Mouse (Mus musculus) adrenal gland, adult 18-20 months (tissue): ENCODE measurements at regions not wholly inside any gene's neighbourhood (a gene's known extent, or its start where the extent isn't known, plus 50 kb on each side); places are given as distances from the start of the nearest gene placed in this dataset.
A peak's percentile ranks its signal among the peaks of the same experiment; 100 is the strongest.

Experiments used
- DNase-seq, 2 experiments: peaks; one replicate each; pipeline ENCODE4 v3.0.0; 2021 to 2022; ENCODE audit warnings: low spot score in 2 of 2

DNA sequence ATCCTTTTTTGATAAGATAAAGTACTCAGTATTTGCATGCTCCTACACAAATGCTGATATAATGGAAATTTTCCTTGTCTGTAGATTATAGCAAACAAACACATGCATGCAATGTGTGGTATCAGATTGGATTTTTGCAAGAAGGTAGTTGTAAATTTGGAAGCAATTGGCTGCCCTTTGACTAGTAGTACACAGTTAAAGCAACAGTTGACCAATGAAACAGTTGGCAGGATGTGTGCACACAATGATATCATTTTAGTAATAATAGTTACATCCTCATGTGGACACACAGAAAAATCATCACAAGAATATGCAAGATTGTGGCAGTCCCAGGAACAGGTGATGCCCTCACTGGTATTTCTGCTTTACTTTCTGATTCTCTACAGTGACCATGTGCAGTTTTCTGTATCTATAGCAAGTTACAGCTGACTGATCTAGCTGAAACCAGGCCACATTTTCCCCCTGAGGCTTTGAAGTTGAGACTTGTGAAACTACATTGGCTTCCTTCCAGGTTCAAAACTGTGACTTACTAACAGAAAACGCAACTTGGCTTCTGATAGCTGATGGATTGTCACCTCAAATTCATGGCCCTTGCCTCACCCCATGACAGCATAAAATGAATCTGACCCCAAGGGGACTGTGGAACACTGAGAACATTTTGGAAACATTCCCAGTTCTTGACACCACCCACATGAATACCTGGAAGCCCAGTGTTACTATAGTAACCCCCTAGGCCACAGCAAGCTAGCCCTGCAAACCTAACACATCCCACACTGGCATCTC, 136.3 kb upstream of the Gm37988 start:
- DNase-seq = peak in 1 of 2 experiments; percentile 12

DNA sequence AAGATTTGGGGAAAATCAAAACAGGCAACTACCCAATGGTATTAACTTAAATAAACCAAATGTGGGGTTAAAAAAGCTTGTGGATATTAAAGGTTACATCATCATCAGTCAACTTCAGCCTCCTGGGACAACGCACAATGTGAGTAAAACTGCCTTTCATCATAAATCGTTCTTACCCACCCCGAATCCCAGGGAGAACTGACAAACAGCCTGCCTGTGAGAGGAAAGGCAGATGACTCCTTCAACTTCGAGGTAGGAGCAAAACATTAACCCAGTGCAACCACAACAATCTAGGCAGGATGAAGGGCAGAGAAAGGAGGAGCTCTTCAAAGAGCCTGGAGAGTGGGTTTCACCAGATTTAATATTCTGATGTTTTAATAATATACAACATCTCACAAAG, 135.3 kb upstream of the Gm37988 start:
- DNase-seq = no peak

DNA sequence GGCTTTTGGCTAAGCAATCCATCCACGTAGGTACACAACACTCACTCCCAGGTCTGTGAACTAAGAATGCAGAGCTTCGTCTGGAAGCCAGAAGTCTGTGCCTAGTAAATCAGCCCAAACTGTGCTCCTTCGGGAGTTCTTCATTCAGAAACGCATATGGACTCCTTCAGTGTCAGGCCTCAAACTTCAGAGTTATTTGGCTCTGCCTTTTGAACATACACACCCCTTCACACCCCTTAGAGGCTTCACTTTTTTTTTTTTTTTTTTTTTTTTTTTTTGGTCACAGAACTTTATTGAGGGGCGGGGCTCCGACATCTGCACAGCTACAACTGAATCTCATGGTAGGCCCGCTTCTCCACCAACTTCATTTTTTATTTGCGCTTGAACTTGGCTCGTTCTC, 120.1 kb upstream of the Gm37988 start:
- DNase-seq = no peak

DNA sequence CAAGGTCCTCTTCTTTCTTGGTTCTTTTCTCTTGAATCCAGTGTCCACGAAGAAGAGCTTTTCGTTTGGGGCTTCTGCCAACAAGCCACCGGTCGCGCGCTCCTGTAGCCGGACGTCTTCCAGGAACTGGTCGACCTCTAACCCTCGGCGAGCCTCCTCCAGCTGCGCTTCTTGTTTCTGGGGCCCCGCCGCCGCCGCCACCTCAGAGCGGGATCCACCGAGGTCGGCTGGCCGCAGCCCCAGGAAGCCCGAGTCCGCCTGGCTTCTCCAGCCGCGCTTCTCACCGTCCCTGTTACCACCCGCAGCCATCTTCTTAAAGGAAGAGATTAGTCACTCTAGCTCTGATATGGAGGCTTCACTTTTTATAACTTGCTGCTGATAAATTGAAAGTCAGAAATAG, 118.6 kb upstream of the Gm37988 start:
- no peak for DNase-seq

DNA sequence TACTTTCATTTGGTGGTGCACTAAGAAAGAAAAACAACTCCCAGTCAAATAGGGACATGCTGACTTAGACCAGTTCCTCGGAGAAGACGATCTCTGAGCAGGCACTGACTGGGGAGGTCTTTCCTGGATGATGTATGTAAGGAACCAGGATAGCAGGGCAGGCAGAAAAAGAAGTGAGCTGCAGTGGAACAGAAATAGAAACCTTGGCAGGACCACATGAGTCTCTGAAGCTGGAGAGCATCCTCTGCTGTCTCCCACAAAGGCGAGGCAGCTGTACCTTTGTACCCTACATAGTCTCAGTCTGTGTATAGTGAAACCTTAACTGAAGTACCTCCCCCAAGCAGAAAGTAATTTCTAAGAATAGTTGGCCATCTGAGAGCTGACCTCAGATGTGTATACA, 104.4 kb upstream of the Gm37988 start:
- DNase-seq = no peak

DNA sequence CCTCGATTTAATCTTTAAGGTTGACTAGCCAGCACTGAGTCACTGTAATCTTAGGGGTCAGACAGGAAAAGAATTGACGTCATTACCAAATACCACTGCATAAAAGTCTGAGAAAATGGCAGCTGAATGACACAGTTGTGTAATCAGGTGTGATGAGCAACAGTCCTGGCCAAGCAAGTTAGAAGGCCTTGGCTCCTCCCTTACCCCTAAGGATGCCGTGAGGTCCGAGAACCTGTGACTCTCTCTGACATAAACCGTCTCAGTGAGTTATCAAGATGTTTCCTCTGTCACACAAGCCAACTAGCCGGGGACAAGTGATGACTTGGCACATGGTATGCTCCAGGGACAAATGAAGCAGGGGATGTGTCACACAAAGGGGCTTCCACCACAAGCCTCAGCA, 101.5 kb upstream of the Gm37988 start:
- peak in 1 of 2 experiments; percentile 20 for DNase-seq

DNA sequence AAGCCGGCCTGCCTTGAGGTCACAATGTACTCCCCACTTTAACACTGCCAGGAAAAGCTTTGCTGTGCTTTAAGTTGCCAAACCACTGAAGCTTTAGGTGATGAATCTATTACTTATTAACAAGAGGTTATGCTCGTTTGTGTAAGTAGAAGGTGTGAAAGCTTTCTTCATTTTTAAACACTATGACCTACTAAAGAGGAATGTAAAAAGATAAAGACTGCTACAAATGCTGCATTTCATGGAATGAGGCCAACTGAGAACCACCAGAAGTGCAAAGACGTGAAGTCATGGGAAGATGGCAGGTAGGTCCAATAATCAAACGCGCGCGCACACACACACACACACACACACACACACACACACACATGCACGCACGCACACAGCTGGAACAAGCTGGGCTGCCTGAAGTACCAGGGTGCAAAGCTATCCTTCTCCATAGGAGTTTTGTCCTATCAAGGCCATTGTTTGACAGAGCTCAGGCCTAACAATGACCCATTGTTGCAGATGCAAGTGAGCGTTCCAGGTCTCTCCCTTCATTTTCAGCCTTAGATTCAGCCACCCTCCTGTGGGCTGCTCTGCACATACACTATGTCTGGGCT, 85.3 kb upstream of the Gm37988 start:
- DNase-seq = no peak
